Mouse (Mus musculus) heart, adult 2 months (tissue): ENCODE data around the gene Ctdnep1.

Source experiments
- CTCF ChIP-seq: fragments of 200-600 bp; IDR thresholded peaks from 2 replicates; pipeline ENCODE4 v1.8.1; 2022; ENCODE audit warnings: antibody characterized with exemption, mild to moderate bottlenecking, moderate library complexity
- EP300 ChIP-seq: fragments of 200-500 bp; IDR thresholded peaks from 2 replicates; pipeline ENCODE4 v1.6.1; 2011; ENCODE audit warnings: low read depth, low read length, control low read depth; ENCODE audit not compliant: insufficient read depth
- POLR2A ChIP-seq: fragments of 200-500 bp; IDR thresholded peaks from 2 replicates; pipeline ENCODE4 v1.6.1; 2011; ENCODE audit warnings: mild to moderate bottlenecking, low read depth, low read length, control low read depth; ENCODE audit not compliant: insufficient read depth

- TF ChIP-seq CTCF (no peak), POLR2A (no peak), EP300 (no peak)
Measured at GRCm38 (mm10) chr11:70040184-70040583, 59.2 kb downstream of the Ctdnep1 start.
